Mouse (Mus musculus): ENCODE measurements around the gene Klhl33. TPM values are rescaled to one million over a fixed set of nuclear protein-coding genes. Genes with fewer than 3 reads are reported as not detected.
A peak's percentile ranks its signal among the peaks of the same experiment; 100 is the strongest.
"Not testable (repeated sequence)": the region's sequence is repeated elsewhere in the genome, so short reads cannot be mapped to it uniquely, and the experiment has no call there.

Gene Klhl33
- polyA plus RNA-seq, 1 experiment from 2014 or later, result 0.15 TPM

DNA sequence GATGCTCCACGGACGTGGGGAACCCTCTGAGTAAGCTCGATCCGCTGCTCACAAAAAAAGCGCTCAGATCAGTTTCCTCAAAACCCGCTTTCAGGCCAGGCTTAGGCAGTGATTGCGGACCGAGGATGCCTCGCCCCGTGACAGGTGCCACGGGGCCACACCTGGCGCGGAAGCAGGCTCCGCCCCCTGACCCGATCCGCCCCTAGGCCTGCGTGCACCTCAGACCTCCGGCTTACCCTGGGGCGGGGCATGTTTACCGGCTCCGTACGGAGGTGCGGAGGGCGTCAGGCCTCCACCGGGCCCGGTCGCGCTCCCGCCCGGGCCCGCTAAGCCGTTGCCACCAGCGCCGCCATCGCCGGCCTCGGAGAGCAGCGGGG is 33.1 kb upstream of the Klhl33 start:
- Histone ChIP-seq H3K27ac (peak overlapping the region; percentile 90), H3K36me3 (peaks cover 39% of the 10 kb centered on the region), H3K27me3 (no peaks in the 10 kb centered on the region), H3K4me1 (replicated peaks) (peaks cover 54% of the 10 kb centered on the region), H3K9me3 (replicated peaks) (no peaks in the 10 kb centered on the region), H3K4me2 (peak overlapping the region; percentile 93), H3K9ac (peak overlapping the region; percentile 97), H3K4me3 (replicated peaks) (peak overlapping the region; percentile 94)
- ATAC-seq (ENCODE audit: low read depth), result peak; percentile 67
- no peak for DNase-seq
- under 1% methylated on average over 38 of the region's 38 CpGs for WGBS (ENCODE audit: insufficient replicate concordance)

DNA sequence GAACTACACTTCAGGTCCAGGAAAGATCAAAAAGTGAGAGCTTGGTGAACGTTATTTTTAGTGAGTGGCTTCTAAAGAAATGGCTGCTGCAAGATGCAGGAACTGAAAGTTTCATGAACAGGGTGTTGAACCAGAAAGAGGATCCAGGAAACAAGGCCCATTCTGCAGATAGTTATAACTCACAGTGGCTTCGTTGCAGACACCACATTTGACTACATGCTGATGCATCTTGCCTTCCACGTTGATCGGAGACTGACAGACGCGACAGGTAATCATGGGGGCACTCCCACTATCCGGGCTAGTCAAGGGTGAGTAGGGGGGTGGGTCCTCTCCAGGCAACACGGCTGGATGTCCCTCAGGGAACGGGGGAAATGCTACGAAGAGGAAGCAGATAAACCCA is 32.6 kb upstream of the Klhl33 start:
- Histone ChIP-seq H3K4me1 (replicated peaks) (peaks cover 58% of the 10 kb centered on the region), H3K9ac (peak overlapping the region; percentile 97), H3K36me3 (peaks cover 39% of the 10 kb centered on the region), H3K4me3 (replicated peaks) (peak overlapping the region; percentile 94), H3K27me3 (no peaks in the 10 kb centered on the region), H3K9me3 (replicated peaks) (no peaks in the 10 kb centered on the region), H3K4me2 (peak overlapping the region; percentile 93), H3K27ac (peak overlapping the region; percentile 90)
- DNase-seq (no peak), ATAC-seq (ENCODE audit: low read depth) (no peak)
- WGBS (ENCODE audit: insufficient replicate concordance), result 11% methylated on average over 10 of the region's 10 CpGs

DNA sequence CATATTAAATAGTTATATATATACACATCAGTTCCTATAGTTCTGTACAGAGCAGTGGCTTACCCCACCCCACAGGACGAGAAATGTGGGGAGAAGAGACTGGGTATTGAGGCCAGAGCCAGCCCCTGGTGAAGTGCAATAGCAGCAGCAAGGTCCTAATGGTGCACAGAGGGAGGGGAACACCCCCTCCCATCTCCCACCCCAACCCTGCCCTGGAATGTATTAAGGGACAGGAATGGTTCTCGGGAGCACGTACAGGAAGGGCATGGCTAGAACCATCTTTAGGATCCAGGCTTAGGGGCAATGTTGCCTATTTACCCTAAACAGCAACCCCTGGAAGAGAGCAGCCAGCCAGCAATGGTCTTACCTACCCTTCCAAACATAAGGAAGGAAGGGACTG is 30.1 kb upstream of the Klhl33 start:
- no peak overlapping the region for H3K4me2 ChIP-seq
- ATAC-seq (ENCODE audit: low read depth), result no peak

DNA sequence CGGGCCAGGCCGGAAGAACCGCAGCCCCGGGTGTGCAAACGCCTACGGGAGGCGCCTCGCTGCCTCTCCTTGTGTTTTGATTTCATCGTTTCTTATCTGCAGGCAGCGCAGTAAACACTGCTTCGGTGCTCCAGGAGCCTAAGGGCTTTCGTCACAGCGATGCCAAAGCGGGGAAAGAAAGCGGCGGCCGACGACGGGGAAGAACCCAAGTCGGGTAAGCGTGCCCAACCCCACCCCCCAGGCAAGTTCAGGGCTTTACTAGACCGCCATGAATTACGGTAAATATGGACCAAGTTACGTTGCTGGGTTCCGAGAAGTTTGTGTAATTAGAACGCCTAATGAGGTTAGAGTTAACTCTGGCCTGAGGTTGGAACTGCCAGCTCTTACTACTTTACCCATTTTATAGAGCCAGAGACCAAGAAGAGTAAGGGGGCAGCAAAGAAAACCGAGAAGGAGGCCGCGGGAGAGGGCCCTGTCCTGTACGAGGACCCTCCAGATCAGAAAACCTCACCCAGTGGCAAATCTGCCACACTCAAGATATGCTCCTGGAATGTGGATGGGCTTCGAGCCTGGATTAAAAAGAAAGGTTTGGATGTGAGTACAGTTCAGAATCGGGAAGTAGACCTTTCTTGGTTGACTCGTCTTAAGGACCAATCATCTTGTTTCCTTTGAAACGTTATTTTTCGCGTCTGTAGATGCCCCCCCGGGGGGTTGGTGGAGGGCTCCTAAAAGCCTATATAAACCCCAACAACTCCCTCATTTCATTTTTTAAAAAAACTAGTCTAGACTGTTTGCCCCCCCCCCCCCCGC is 28.0 kb upstream of the Klhl33 start:
- Histone ChIP-seq H3K36me3 (peaks cover 39% of the 10 kb centered on the region), H3K27ac (peak overlapping the region; percentile 88), H3K9ac (peak overlapping the region; percentile 85), H3K9me3 (replicated peaks) (no peaks in the 10 kb centered on the region), H3K4me1 (replicated peaks) (peaks cover 56% of the 10 kb centered on the region), H3K4me3 (replicated peaks) (peak overlapping the region; percentile 78), H3K4me2 (peak overlapping the region; percentile 98), H3K27me3 (no peaks in the 10 kb centered on the region)
- ATAC-seq (ENCODE audit: low read depth) (peak; percentile 63), DNase-seq (no peak)
- under 1% methylated on average over 38 of the region's 38 CpGs for WGBS (ENCODE audit: insufficient replicate concordance)

More for the DNA sequence above, 30.1 kb upstream of the Klhl33 start:
- no peaks in the 10 kb centered on the region for H3K9me3 ChIP-seq (replicated peaks)
- no peak for DNase-seq
- no peak overlapping the region for H3K27ac ChIP-seq
- 83% methylated on average over 3 of the region's 3 CpGs for WGBS (ENCODE audit: insufficient replicate concordance)
- H3K4me1 ChIP-seq (replicated peaks), result peaks cover 67% of the 10 kb centered on the region
- no peak overlapping the region for H3K4me3 ChIP-seq (replicated peaks)
- H3K9ac ChIP-seq, result no peak overlapping the region; the same call in 1 of the 2 replicates
- no peaks in the 10 kb centered on the region for H3K27me3 ChIP-seq
- peaks cover 39% of the 10 kb centered on the region for H3K36me3 ChIP-seq

DNA sequence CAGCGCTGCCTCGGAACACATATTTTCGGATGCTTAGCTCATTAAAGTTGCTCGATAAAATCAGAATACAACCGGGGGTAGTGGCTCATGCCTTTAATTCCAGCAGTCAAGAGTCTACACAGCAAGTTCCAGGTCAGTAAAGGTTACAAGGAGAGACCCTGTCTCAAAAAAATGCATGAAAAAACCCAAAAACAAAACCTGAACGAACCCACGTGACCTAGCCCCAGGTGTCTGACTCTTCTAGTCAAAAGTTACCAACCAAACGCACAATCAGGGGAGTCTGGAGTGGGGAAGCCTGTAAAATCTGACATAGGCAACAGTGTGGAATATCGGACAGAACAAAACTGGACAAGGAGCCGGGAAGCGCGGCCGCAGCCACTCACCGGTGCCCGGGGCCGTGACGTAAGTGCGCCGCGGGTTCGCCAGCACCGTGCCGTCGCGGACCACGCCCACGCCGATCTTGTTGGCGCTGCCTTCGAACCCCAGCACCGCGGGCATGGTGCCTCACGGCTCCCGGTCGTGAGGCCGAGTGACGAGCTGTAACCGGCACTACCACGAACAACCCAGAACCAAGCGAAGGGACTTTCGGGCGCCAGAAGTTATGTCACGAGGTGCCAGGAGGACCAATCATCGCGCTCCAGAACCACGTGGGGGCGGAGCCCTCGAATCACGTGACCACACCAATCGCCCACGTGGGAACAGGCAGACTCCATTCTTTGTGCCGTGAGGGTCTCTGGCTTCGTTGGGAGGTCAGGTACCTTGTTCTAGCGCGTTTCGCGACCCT is 27.2 kb upstream of the Klhl33 start, which contains the start of the genes Osgep and Apex1:
Gene Osgep (minus strand): TSS at position 613 of the 784 bp plus-strand sequence.
Gene Apex1 (plus strand): TSS at position 688 of the 784 bp plus-strand sequence.
- Histone ChIP-seq H3K9me3 (replicated peaks) (no peaks in the 10 kb centered on the region), H3K36me3 (peaks cover 40% of the 10 kb centered on the region), H3K27ac (peak within 1 kb of the TSS; percentile 88), H3K4me1 (replicated peaks) (peaks cover 48% of the 10 kb centered on the region), H3K27me3 (no peaks in the 10 kb centered on the region), H3K4me3 (replicated peaks) (peak within 1 kb of the TSS; percentile 78), H3K9ac (peak within 1 kb of the TSS; percentile 85), H3K4me2 (peak within 1 kb of the TSS; percentile 98)
- ATAC-seq (ENCODE audit: low read depth) (peak; percentile 90), DNase-seq (peak; percentile 96)
- WGBS (ENCODE audit: insufficient replicate concordance), result under 1% methylated on average over 57 of the region's 57 CpGs

DNA sequence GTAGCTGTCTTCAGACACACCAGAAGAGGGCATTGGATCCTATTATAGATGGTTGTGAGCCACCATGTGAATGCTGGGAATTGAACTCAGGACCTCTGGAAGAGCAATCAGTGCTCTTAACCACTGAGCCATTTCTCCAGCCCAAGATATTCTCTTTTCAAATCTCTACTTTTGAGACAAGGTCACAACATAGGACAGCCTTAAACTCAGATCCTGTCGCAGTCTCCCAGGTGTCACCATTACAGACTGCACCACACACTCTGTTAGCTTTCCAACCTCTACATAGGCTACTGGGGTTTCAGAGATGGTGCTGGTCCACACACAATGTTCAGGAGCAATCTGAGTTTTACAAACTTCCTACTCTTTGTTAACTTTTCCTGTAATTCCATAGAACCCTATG is 26.1 kb upstream of the Klhl33 start:
- peak overlapping the region; percentile 78 for H3K4me3 ChIP-seq (replicated peaks)
- not testable (repeated sequence) for ATAC-seq (ENCODE audit: low read depth); H3K27me3 ChIP-seq; DNase-seq; H3K9me3 ChIP-seq (replicated peaks)
- H3K4me1 ChIP-seq (replicated peaks), result peaks cover 37% of the 10 kb centered on the region
- 59% methylated on average over 1 of the region's 1 CpGs for WGBS (ENCODE audit: insufficient replicate concordance)
- peaks cover 34% of the 10 kb centered on the region for H3K36me3 ChIP-seq
- H3K4me2 ChIP-seq, result peak overlapping the region; percentile 98
- peak overlapping the region; percentile 85 for H3K9ac ChIP-seq
- H3K27ac ChIP-seq, result peak overlapping the region; percentile 88

DNA sequence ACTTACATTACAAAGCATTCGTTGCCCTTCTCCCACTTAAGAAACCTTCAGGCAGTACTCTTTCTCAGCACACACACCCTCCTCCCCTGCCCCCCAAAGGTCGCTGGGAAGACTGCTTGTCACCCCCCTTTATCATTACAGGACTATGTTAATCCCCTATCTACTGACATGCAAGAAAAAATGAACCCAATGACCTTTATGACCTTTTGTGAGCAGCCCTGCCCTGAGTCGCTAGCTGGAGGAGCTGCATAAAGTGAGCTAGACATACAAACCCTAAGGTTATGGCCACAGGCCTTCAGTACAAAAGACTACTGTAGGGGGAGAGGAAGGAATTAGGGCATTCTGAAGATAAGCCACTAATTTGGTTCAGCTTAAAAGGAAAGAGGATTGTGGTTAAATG is 14.0 kb upstream of the Klhl33 start:
- Histone ChIP-seq H3K27me3 (no peaks in the 10 kb centered on the region), H3K9ac (no peak overlapping the region), H3K4me2 (no peak overlapping the region), H3K27ac (no peak overlapping the region), H3K4me1 (replicated peaks) (no peaks in the 10 kb centered on the region), H3K36me3 (peaks cover 39% of the 10 kb centered on the region), H3K4me3 (replicated peaks) (no peak overlapping the region), H3K9me3 (replicated peaks) (no peaks in the 10 kb centered on the region)
- ATAC-seq (ENCODE audit: low read depth) (no peak), DNase-seq (no peak)
- WGBS (ENCODE audit: insufficient replicate concordance), result 59% methylated on average over 3 of the region's 3 CpGs

DNA sequence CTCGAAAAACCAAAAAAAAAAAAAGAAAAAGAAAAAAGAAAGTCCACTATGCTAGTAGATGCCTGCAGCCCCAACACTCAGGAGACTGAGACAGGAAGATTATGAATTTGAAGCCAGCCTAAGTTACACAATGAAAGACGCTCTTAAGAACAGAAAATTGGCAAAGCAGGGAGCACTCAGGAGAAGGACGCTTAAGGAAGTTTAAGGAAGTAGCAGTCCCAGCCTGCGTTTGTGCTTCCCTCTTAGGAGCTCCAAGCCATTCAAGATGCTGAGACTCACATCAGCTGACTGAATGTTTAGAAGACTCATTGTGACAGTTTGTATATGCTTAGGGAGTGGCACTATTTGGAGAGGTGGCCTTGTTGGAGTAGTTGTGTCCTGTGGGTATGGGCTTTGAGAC is 10.8 kb upstream of the Klhl33 start:
- Histone ChIP-seq H3K27me3 (no peaks in the 10 kb centered on the region), H3K27ac (no peak overlapping the region), H3K9ac (no peak overlapping the region), H3K36me3 (peaks cover 11% of the 10 kb centered on the region), H3K9me3 (replicated peaks) (no peaks in the 10 kb centered on the region), H3K4me2 (no peak overlapping the region), H3K4me3 (replicated peaks) (no peak overlapping the region), H3K4me1 (replicated peaks) (peaks cover 9% of the 10 kb centered on the region)
- 44% methylated on average over 4 of the region's 4 CpGs for WGBS (ENCODE audit: insufficient replicate concordance)
- ATAC-seq (ENCODE audit: low read depth) (no peak), DNase-seq (no peak)

DNA sequence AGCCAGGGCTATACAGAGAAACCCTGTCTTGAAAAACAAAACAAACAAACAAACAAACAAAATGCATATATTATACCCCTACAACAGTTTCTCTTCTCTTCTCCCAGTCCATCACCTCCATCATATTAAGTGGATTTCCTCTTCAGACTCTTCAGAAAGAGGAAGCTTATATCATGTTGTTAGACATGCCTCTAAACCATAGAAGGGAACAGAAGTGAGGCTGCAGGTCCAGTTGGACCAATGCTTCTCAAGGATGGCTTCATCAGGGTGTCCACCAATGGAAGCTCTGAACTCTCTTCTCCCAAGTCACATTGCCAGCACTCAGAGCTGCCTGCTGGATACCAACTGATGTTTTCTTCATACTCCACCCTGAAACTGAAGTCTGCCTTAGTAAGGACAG is 8.0 kb upstream of the Klhl33 start:
- H3K27ac ChIP-seq; H3K27me3 ChIP-seq; H3K4me1 ChIP-seq (replicated peaks); H3K4me3 ChIP-seq (replicated peaks); H3K4me2 ChIP-seq; H3K9ac ChIP-seq; H3K9me3 ChIP-seq (replicated peaks); H3K36me3 ChIP-seq; ATAC-seq (ENCODE audit: low read depth); DNase-seq: not testable (repeated sequence)

DNA sequence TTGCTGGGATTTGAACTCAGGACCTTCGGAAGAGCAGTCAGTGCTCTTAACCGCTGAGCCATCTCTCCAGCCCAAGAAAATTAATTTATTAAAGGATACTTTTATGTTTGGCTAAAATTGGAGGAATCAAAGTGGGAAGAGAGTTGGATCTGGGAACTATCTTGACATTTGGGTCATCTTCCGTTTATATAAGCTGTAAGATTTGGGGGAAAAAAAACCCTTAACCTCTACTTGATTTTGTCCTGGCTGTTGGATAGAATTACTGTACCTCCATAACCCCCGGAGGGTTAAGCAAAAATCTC is 7.5 kb upstream of the Klhl33 start:
- no peak overlapping the region for H3K9ac ChIP-seq
- no peaks in the 10 kb centered on the region for H3K27me3 ChIP-seq
- no peaks in the 10 kb centered on the region for H3K9me3 ChIP-seq (replicated peaks)
- no peak overlapping the region for H3K27ac ChIP-seq
- DNase-seq (no peak), ATAC-seq (ENCODE audit: low read depth) (no peak)
- H3K4me1 ChIP-seq (replicated peaks), result peaks cover 9% of the 10 kb centered on the region
- H3K4me2 ChIP-seq, result no peak overlapping the region
- H3K4me3 ChIP-seq (replicated peaks), result no peak overlapping the region
- no peaks in the 10 kb centered on the region for H3K36me3 ChIP-seq
- WGBS (ENCODE audit: insufficient replicate concordance), result 74% methylated on average over 4 of the region's 4 CpGs

DNA sequence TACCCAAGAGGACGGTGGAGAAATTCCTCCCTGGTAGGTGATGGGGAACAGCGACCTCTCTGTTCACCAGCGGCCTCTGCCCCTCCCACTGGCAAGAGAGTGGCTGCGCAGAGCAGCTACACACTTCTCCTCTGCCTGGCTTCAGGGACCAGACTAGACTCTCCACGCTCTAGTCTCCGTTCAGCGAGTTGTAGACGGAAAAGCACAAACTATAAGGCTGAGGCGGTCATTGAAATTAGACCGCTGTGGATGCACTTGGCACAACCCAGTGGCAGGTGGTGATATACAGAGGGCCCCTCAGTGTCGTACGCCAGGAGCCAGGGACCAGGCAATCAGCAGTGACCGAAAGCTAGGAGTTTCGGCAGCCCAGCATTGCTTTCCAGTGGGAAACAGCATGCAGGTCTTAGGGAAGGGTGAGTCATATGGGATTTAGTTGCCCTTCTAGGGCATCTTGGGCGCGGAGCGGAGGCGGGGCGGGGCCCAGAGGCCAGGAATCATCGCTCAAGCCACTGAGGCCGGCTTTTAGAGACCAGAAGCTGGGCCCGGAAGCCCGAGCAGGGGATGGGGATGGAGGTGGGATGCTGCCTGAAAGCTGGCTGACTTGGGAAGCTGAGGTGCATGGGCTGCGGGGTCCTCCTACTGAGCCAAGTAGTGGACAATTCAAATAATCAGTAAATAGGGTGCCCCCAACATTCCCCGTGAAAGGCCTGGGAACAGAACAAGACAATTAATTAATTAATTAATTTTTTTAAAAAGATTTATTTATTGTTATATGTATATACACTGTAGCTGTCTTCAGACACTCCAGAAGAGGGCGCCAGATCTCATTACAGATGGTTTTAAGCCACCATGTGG is 6.9 kb upstream of the Klhl33 start:
- Histone ChIP-seq H3K27me3 (no peaks in the 10 kb centered on the region), H3K27ac (no peak overlapping the region), H3K4me1 (replicated peaks) (peaks cover 9% of the 10 kb centered on the region), H3K9me3 (replicated peaks) (no peaks in the 10 kb centered on the region), H3K4me3 (replicated peaks) (peak overlapping the region; percentile 52), H3K4me2 (peak overlapping the region; percentile 77), H3K9ac (peak overlapping the region; percentile 49; the same call in 1 of the 2 replicates), H3K36me3 (no peaks in the 10 kb centered on the region)
- WGBS (ENCODE audit: insufficient replicate concordance), result 7% methylated on average over 26 of the region's 26 CpGs
- DNase-seq (no peak), ATAC-seq (ENCODE audit: low read depth) (peak; percentile 78)
